Mouse (Mus musculus): ENCODE measurements around the gene Lrrk1. TPM values are rescaled to one million over a fixed set of nuclear protein-coding genes. Genes with fewer than 3 reads are reported as not detected.

Gene Lrrk1
- polyA plus RNA-seq, 1 experiment from 2014 or later = 16.7 TPM

GRCm38 (mm10) chr7:66253975-66254651 lies 134.0 kb downstream of the Lrrk1 start:
- 80% methylated on average over 8 of the region's 8 CpGs for WGBS
- no peaks in the 10 kb centered on the region for H3K27me3 ChIP-seq (ENCODE audit: insufficient read depth, low read length)

GRCm38 (mm10) chr7:66250030-66250429 lies 138.1 kb downstream of the Lrrk1 start:
- Histone ChIP-seq H3K27me3 (ENCODE audit: insufficient read depth, low read length) (no peaks in the 10 kb centered on the region), H3K36me3 (ENCODE audit: insufficient read depth, low read length) (no peaks in the 10 kb centered on the region), H3K4me1 (ENCODE audit: insufficient read depth, low read length) (peaks cover 10% of the 10 kb centered on the region), H3K4me2 (replicated peaks; ENCODE audit: low read depth, low read length) (no peak overlapping the region), H3K9ac (replicated peaks; ENCODE audit: low read length) (no peak overlapping the region), H3K9me3 (ENCODE audit: low read length) (no peaks in the 10 kb centered on the region), H3K27ac (ENCODE audit: low read length) (no peak overlapping the region), H3K4me3 (ENCODE audit: low read length) (no peak overlapping the region)
- 25% methylated on average over 6 of the region's 6 CpGs for WGBS
- peak; percentile 90 for ATAC-seq (ENCODE audit: low FRiP score, low TSS enrichment)

More at GRCm38 (mm10) chr7:66253975-66254651, 134.0 kb downstream of the Lrrk1 start:
- Histone ChIP-seq H3K4me3 (ENCODE audit: low read length) (no peak overlapping the region), H3K9ac (replicated peaks; ENCODE audit: low read length) (no peak overlapping the region), H3K27ac (ENCODE audit: low read length) (no peak overlapping the region), H3K4me2 (replicated peaks; ENCODE audit: low read depth, low read length) (no peak overlapping the region), H3K4me1 (ENCODE audit: insufficient read depth, low read length) (peaks cover under 1% of the 10 kb centered on the region; the same call in 1 of the 2 replicates), H3K9me3 (ENCODE audit: low read length) (no peaks in the 10 kb centered on the region), H3K36me3 (ENCODE audit: insufficient read depth, low read length) (no peaks in the 10 kb centered on the region)
- ATAC-seq (ENCODE audit: low FRiP score, low TSS enrichment) = no peak

GRCm38 (mm10) chr7:66249426-66249825 lies 138.7 kb downstream of the Lrrk1 start:
- WGBS = 79% methylated on average over 3 of the region's 3 CpGs
- no peak overlapping the region for H3K27ac ChIP-seq (ENCODE audit: low read length)
- no peaks in the 10 kb centered on the region for H3K36me3 ChIP-seq (ENCODE audit: insufficient read depth, low read length)
- H3K4me3 ChIP-seq (ENCODE audit: low read length) = no peak overlapping the region
- H3K9ac ChIP-seq (replicated peaks; ENCODE audit: low read length) = no peak overlapping the region
- H3K9me3 ChIP-seq (ENCODE audit: low read length) = no peaks in the 10 kb centered on the region
- peak; percentile 14; the same call in 1 of the 2 replicates for ATAC-seq (ENCODE audit: low FRiP score, low TSS enrichment)
- H3K27me3 ChIP-seq (ENCODE audit: insufficient read depth, low read length) = no peaks in the 10 kb centered on the region
- no peak overlapping the region for H3K4me2 ChIP-seq (replicated peaks; ENCODE audit: low read depth, low read length)
- H3K4me1 ChIP-seq (ENCODE audit: insufficient read depth, low read length) = peaks cover 10% of the 10 kb centered on the region

- no peak overlapping the region for H3K27ac ChIP-seq (ENCODE audit: low read length)
- no peak overlapping the region for H3K4me2 ChIP-seq (replicated peaks; ENCODE audit: low read depth, low read length)
- no peak for ATAC-seq (ENCODE audit: low FRiP score, low TSS enrichment)
- H3K9ac ChIP-seq (replicated peaks; ENCODE audit: low read length) = no peak overlapping the region
- no peaks in the 10 kb centered on the region for H3K27me3 ChIP-seq (ENCODE audit: insufficient read depth, low read length)
- 73% methylated on average over 2 of the region's 2 CpGs for WGBS
- no peak overlapping the region for H3K4me3 ChIP-seq (ENCODE audit: low read length)
- H3K4me1 ChIP-seq (ENCODE audit: insufficient read depth, low read length) = peaks cover 10% of the 10 kb centered on the region
- H3K36me3 ChIP-seq (ENCODE audit: insufficient read depth, low read length) = no peaks in the 10 kb centered on the region
- no peaks in the 10 kb centered on the region for H3K9me3 ChIP-seq (ENCODE audit: low read length)
These were observed 139.1 kb downstream of the Lrrk1 start for GRCm38 (mm10) chr7:66249020-66249419.

GRCm38 (mm10) chr7:66248270-66248669 lies 139.9 kb downstream of the Lrrk1 start:
- H3K27me3 ChIP-seq (ENCODE audit: insufficient read depth, low read length) = no peaks in the 10 kb centered on the region
- H3K9me3 ChIP-seq (ENCODE audit: low read length) = no peaks in the 10 kb centered on the region
- no peak overlapping the region for H3K4me2 ChIP-seq (replicated peaks; ENCODE audit: low read depth, low read length)
- H3K36me3 ChIP-seq (ENCODE audit: insufficient read depth, low read length) = no peaks in the 10 kb centered on the region
- H3K27ac ChIP-seq (ENCODE audit: low read length) = no peak overlapping the region
- peaks cover 10% of the 10 kb centered on the region for H3K4me1 ChIP-seq (ENCODE audit: insufficient read depth, low read length)
- ATAC-seq (ENCODE audit: low FRiP score, low TSS enrichment) = no peak
- H3K4me3 ChIP-seq (ENCODE audit: low read length) = no peak overlapping the region
- no peak overlapping the region for H3K9ac ChIP-seq (replicated peaks; ENCODE audit: low read length)

GRCm38 (mm10) chr7:66247274-66248021 lies 140.7 kb downstream of the Lrrk1 start:
- H3K9me3 ChIP-seq (ENCODE audit: low read length) = no peaks in the 10 kb centered on the region
- H3K9ac ChIP-seq (replicated peaks; ENCODE audit: low read length) = no peak overlapping the region; the same call in 1 of the 2 replicates
- no peak overlapping the region for H3K27ac ChIP-seq (ENCODE audit: low read length)
- no peak for ATAC-seq (ENCODE audit: low FRiP score, low TSS enrichment)
- no peaks in the 10 kb centered on the region for H3K36me3 ChIP-seq (ENCODE audit: insufficient read depth, low read length)
- peaks cover 10% of the 10 kb centered on the region for H3K4me1 ChIP-seq (ENCODE audit: insufficient read depth, low read length)
- no peaks in the 10 kb centered on the region for H3K27me3 ChIP-seq (ENCODE audit: insufficient read depth, low read length)
- no peak overlapping the region for H3K4me2 ChIP-seq (replicated peaks; ENCODE audit: low read depth, low read length)
- 54% methylated on average over 12 of the region's 12 CpGs for WGBS
- H3K4me3 ChIP-seq (ENCODE audit: low read length) = no peak overlapping the region

GRCm38 (mm10) chr7:66246716-66247235 lies 141.4 kb downstream of the Lrrk1 start:
- no peak overlapping the region for H3K27ac ChIP-seq (ENCODE audit: low read length)
- 49% methylated on average over 11 of the region's 11 CpGs for WGBS
- ATAC-seq (ENCODE audit: low FRiP score, low TSS enrichment) = no peak

GRCm38 (mm10) chr7:66245646-66246045 lies 142.5 kb downstream of the Lrrk1 start:
- no peak for ATAC-seq (ENCODE audit: low FRiP score, low TSS enrichment)
- H3K36me3 ChIP-seq (ENCODE audit: insufficient read depth, low read length) = no peaks in the 10 kb centered on the region
- H3K9me3 ChIP-seq (ENCODE audit: low read length) = no peaks in the 10 kb centered on the region
- no peaks in the 10 kb centered on the region for H3K27me3 ChIP-seq (ENCODE audit: insufficient read depth, low read length)
- H3K9ac ChIP-seq (replicated peaks; ENCODE audit: low read length) = no peak overlapping the region
- peaks cover 10% of the 10 kb centered on the region for H3K4me1 ChIP-seq (ENCODE audit: insufficient read depth, low read length)
- H3K27ac ChIP-seq (ENCODE audit: low read length) = no peak overlapping the region
- no peak overlapping the region for H3K4me2 ChIP-seq (replicated peaks; ENCODE audit: low read depth, low read length)
- WGBS = 85% methylated on average over 5 of the region's 5 CpGs
- no peak overlapping the region for H3K4me3 ChIP-seq (ENCODE audit: low read length)

More at GRCm38 (mm10) chr7:66246716-66247235, 141.4 kb downstream of the Lrrk1 start:
- Histone ChIP-seq H3K9me3 (ENCODE audit: low read length) (no peaks in the 10 kb centered on the region), H3K9ac (replicated peaks; ENCODE audit: low read length) (no peak overlapping the region), H3K27me3 (ENCODE audit: insufficient read depth, low read length) (no peaks in the 10 kb centered on the region), H3K4me2 (replicated peaks; ENCODE audit: low read depth, low read length) (no peak overlapping the region), H3K36me3 (ENCODE audit: insufficient read depth, low read length) (no peaks in the 10 kb centered on the region), H3K4me3 (ENCODE audit: low read length) (no peak overlapping the region), H3K4me1 (ENCODE audit: insufficient read depth, low read length) (peaks cover 10% of the 10 kb centered on the region)

GRCm38 (mm10) chr7:66243766-66244325 lies 144.3 kb downstream of the Lrrk1 start:
- Histone ChIP-seq H3K4me1 (ENCODE audit: insufficient read depth, low read length) (peaks cover 10% of the 10 kb centered on the region), H3K4me2 (replicated peaks; ENCODE audit: low read depth, low read length) (no peak overlapping the region), H3K4me3 (ENCODE audit: low read length) (no peak overlapping the region), H3K36me3 (ENCODE audit: insufficient read depth, low read length) (no peaks in the 10 kb centered on the region), H3K9ac (replicated peaks; ENCODE audit: low read length) (no peak overlapping the region), H3K27me3 (ENCODE audit: insufficient read depth, low read length) (no peaks in the 10 kb centered on the region), H3K9me3 (ENCODE audit: low read length) (no peaks in the 10 kb centered on the region), H3K27ac (ENCODE audit: low read length) (no peak overlapping the region)
- ATAC-seq (ENCODE audit: low FRiP score, low TSS enrichment) = no peak
- WGBS = 57% methylated on average over 7 of the region's 7 CpGs
